Comparison of ENCODE assay signal across 13 mouse cellular contexts in the genomic region with DNA sequence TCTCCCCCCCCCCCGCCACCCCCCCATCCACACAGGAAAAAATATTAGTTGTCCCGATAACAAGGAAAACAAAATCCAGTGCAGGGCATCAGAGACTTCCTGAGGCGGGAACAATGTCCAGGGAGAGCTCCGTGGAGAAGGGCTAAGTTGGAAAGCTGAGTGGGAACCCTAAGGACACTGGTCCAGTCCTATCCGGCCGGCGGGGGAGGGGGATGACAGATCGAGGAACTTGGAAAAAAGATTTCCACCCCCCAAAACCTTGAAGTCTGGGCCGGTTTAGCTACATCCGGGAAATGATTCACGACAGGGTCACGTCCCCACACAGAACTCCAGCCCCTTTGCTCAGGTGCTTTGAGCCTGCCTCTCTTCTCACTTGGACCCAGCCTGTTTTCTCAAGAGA. TPM values are rescaled to one million over a fixed set of nuclear protein-coding genes. Genes with fewer than 3 reads are reported as not detected.
A peak's percentile ranks its signal among the peaks of the same experiment; 100 is the strongest.
DNase-seq lines count a peak whose midpoint lies in the region; ATAC-seq lines count a peak whose summit lies in the region.
"Had no signal": no experiment of that assay in that cellular context is flagged by ENCODE, and none has a peak within 500 bp of the region (broad histone marks: within the 10 kb centered on the region; RNA-seq: fewer than 3 reads in every experiment).

No protein-coding gene starts in this region.

- peak overlapping the region; percentile 30 for H3K27ac ChIP-seq in lung, embryonic 15.5 days
- H3K27ac ChIP-seq: forebrain, embryonic 12.5 days had no signal

- peaks cover 14% of the 10 kb centered on the region for H3K4me1 ChIP-seq in lung, embryonic 15.5 days

- H3K9ac ChIP-seq in lung, embryonic 15.5 days = no peak overlapping the region
- H3K9ac ChIP-seq: forebrain, embryonic 12.5 days had no signal

- peak; percentile 70 for DNase-seq in adrenal gland, adult 2 months
- no peak for DNase-seq in adrenal gland, postnatal 4 days (ENCODE audit: low spot score in 2 of 2)
- peak; percentile 56 for DNase-seq in heart, adult 8-10 months (ENCODE audit: low spot score)
- DNase-seq in kidney, adult 8-10 months = peak; percentile 60 to 65
- DNase-seq in spleen, postnatal 36 days (ENCODE audit: low spot score in 2 of 2) = no peak
- DNase-seq in frontal cortex, adult 2 months (ENCODE audit: extremely low spot score in 1 of 2, low spot score in 1 of 2) = no peak
- DNase-seq: spleen, adult 18-20 months had no signal

- no peaks in the 10 kb centered on the region for H3K36me3 ChIP-seq in lung, embryonic 15.5 days
- H3K36me3 ChIP-seq: forebrain, embryonic 12.5 days; limb, embryonic 12.5 days had no signal

- H3K27me3 ChIP-seq in lung, embryonic 15.5 days = no peaks in the 10 kb centered on the region

- ATAC-seq in lung, embryonic 15.5 days (ENCODE audit: borderline replicate concordance, extremely low read depth, low FRiP score, low TSS enrichment) = no peak; the same call in 1 of the 2 replicates
- no peak for ATAC-seq in CD4-positive, CD25-positive, alpha-beta regulatory T cell, adult 4 months
- ATAC-seq: midbrain, embryonic 16.5 days had no signal

- H3K4me2 ChIP-seq in lung, embryonic 15.5 days = no peak overlapping the region
- H3K4me2 ChIP-seq: forebrain, embryonic 12.5 days; limb, embryonic 12.5 days had no signal

- no peak overlapping the region for H3K4me3 ChIP-seq in lung, embryonic 15.5 days
- H3K4me3 ChIP-seq: forebrain, embryonic 12.5 days; limb, embryonic 12.5 days had no signal

- no peaks in the 10 kb centered on the region for H3K9me3 ChIP-seq in lung, embryonic 15.5 days
- H3K9me3 ChIP-seq: forebrain, embryonic 12.5 days; limb, embryonic 12.5 days had no signal

- 28% methylated on average over 12 of the region's 12 CpGs for WGBS in lung, embryonic 15.5 days

RNA-seq across cellular contexts. Expression of a gene that starts 14.0 kb away (rescaled TPM):
- 1 to 10 TPM; 5.8 to 9.8 TPM for total RNA-seq in adrenal gland, adult 2 months (2021)
- polyA plus RNA-seq in adrenal gland, adult 2 months (2012; rRNA removed) = 14.9 and 16.0 TPM in 2 replicates
- 10 to 100 TPM; 13.8 to 15.0 TPM for total RNA-seq in adrenal gland, postnatal 4 days (2021)
- total RNA-seq in heart, adult 8-10 months (2022) = 10 to 100 TPM; 12.1 to 18.7 (median 18.6) TPM
- 13.6 and 14.7 TPM in 2 replicates for polyA plus RNA-seq in lung, embryonic 15.5 days (2015; fragmentation: Nextera tagmentation; extraction: Ambion mirVana)
- 3.3 and 4.2 TPM in 2 replicates for polyA plus RNA-seq in frontal cortex, adult 2 months (2012; rRNA removed)
- not detected for polyA plus RNA-seq in CD4-positive, CD25-positive, alpha-beta regulatory T cell, adult 4 months (2017; shearing (Covaris generic))

RNA-seq across cellular contexts. Expression of a gene that starts 23.0 kb away (rescaled TPM):
- 10 to 100 TPM; 21.2 to 22.0 TPM for total RNA-seq in adrenal gland, adult 2 months (2021)
- polyA plus RNA-seq in adrenal gland, adult 2 months (2012; rRNA removed) = 27.6 and 30.1 TPM in 2 replicates
- 10 to 100 TPM; 24.3 to 24.4 TPM for total RNA-seq in adrenal gland, postnatal 4 days (2021)
- total RNA-seq in heart, adult 8-10 months (2022) = 10 to 100 TPM; 12.5 to 14.0 (median 13.6) TPM
- polyA plus RNA-seq in lung, embryonic 15.5 days (2015; fragmentation: Nextera tagmentation; extraction: Ambion mirVana) = 18.3 and 19.1 TPM in 2 replicates
- 28.6 and 28.8 TPM in 2 replicates for polyA plus RNA-seq in frontal cortex, adult 2 months (2012; rRNA removed)
- 10 to 100 TPM in 1 of 2 experiments, 1 to 10 TPM in 1; 4.7 to 13.0 TPM for polyA plus RNA-seq in CD4-positive, CD25-positive, alpha-beta regulatory T cell, adult 4 months (2017; shearing (Covaris generic))

RNA-seq across cellular contexts. Expression of a gene that starts 39.5 kb away (rescaled TPM):
- total RNA-seq in adrenal gland, adult 2 months (2021) = 10 to 100 TPM in 1 of 2 experiments, 1 to 10 TPM in 1; 3.1 to 28.4 TPM
- 12.8 and 21.4 TPM in 2 replicates for polyA plus RNA-seq in adrenal gland, adult 2 months (2012; rRNA removed)
- total RNA-seq in adrenal gland, postnatal 4 days (2021) = 1 to 10 TPM; 1.3 to 2.0 TPM
- 10 to 100 TPM in 1 of 4 experiments, 1 to 10 TPM in 3; 2.8 to 15.4 (median 5.2) TPM for total RNA-seq in heart, adult 8-10 months (2022)
- polyA plus RNA-seq in lung, embryonic 15.5 days (2015; fragmentation: Nextera tagmentation; extraction: Ambion mirVana) = 0.59 and 1.1 TPM in 2 replicates
- 7.1 and 7.6 TPM in 2 replicates for polyA plus RNA-seq in frontal cortex, adult 2 months (2012; rRNA removed)
- polyA plus RNA-seq in CD4-positive, CD25-positive, alpha-beta regulatory T cell, adult 4 months (2017; shearing (Covaris generic)) = not detected

RNA-seq across cellular contexts. Expression of a gene that starts 40.5 kb away (rescaled TPM):
- 1 to 10 TPM in 1 of 2 experiments, under 1 TPM in 1; 0.23 to 2.2 TPM for total RNA-seq in adrenal gland, adult 2 months (2021)
- 0.34 and 0.91 TPM in 2 replicates for polyA plus RNA-seq in adrenal gland, adult 2 months (2012; rRNA removed)
- total RNA-seq in adrenal gland, postnatal 4 days (2021) = under 1 TPM; 0.62 to 0.76 TPM
- total RNA-seq in heart, adult 8-10 months (2022) = not detected
- polyA plus RNA-seq in lung, embryonic 15.5 days (2015; fragmentation: Nextera tagmentation; extraction: Ambion mirVana) = 1.3 and 1.6 TPM in 2 replicates
- polyA plus RNA-seq in frontal cortex, adult 2 months (2012; rRNA removed) = 6.2 and 6.5 TPM in 2 replicates
- polyA plus RNA-seq in CD4-positive, CD25-positive, alpha-beta regulatory T cell, adult 4 months (2017; shearing (Covaris generic)) = not detected
- total RNA-seq: heart, postnatal 14 days had no signal

Comparison
In these comparisons a context has a peak if more than half of its experiments do, and no peak if none do; other contexts are left out.
1. DNase-seq: peak in adrenal gland, adult 2 months (single experiment), heart, adult 8-10 months (single experiment) and kidney, adult 8-10 months (2 of 2); none in adrenal gland, postnatal 4 days (0 of 2), spleen, postnatal 36 days (0 of 2) and frontal cortex, adult 2 months (0 of 2).